Mouse (Mus musculus) adipose tissue, adult 10 weeks (tissue): ENCODE measurements around the gene Cpa1. TPM values are rescaled to one million over a fixed set of nuclear protein-coding genes. Genes with fewer than 3 reads are reported as not detected.

Source experiments
- polyA plus RNA-seq: library from polyadenylated mRNA; stranded (reverse); fragments of 350-450 nt; fragmentation: Illumina TruSeq; extraction: RNeasy Lipid Tissue Mini Kit (QIAGEN cat#74804); gene quantifications from one replicate; pipeline ENCODE4 v1.2.3, GENCODE M21; 2014; ENCODE audit warnings: low read depth, low replicate concordance

Gene Cpa1
- polyA plus RNA-seq = 0.45 TPM

DNA sequence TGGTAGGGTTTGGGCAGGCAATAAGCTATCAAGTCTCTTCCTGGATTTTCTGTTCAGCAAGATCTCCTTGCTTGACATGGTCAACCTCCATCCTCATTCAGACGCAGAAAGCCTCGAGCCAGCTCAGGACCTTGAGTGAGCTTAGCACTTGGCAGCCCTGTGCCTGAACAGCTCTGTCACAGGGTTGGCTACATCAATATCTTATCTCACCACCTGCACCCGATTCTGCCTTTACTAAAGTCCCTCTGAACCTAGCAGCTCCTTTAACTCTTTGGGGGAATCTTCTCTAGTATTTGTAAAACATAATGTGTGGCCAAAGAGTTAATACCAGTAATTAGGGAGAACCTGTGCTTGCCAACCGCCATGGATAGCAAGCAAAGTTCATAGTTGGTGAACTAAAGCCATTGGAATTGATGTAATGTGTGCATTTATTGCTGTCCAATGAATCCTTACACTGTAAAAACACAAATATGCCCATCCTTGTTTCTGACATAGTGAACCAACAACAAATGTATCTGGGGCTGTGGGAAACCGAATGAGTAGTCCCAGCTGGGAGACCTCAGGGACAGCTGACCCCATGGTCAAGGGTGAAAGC is at the start of gene Cpa1:
TSS of gene Cpa1 (plus strand) at position 545 of the 595 bp plus-strand sequence.

DNA sequence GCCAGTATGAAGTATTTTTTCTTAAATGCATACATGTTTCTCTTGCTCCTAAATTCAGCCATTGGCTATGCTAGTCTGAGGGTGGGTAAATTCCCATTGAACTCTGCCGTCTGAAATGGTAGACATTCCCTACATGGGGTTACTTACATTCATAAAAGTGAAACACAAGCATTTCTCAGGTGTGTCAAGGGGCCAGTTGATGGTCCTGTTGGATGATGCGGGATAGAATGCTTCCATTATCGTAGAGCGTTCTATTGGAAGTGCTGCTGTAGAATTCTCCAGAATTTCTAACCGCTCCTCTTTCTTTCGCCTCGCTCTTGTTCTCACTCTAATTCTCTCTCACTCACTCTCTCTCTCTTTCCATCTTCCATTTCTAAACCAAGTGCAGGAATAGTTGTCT is 28.3 kb upstream of the Cpa1 start, which contains the start of gene Cpa5:
TSS of gene Cpa5 (plus strand) at position 301 of the 400 bp plus-strand sequence.

DNA sequence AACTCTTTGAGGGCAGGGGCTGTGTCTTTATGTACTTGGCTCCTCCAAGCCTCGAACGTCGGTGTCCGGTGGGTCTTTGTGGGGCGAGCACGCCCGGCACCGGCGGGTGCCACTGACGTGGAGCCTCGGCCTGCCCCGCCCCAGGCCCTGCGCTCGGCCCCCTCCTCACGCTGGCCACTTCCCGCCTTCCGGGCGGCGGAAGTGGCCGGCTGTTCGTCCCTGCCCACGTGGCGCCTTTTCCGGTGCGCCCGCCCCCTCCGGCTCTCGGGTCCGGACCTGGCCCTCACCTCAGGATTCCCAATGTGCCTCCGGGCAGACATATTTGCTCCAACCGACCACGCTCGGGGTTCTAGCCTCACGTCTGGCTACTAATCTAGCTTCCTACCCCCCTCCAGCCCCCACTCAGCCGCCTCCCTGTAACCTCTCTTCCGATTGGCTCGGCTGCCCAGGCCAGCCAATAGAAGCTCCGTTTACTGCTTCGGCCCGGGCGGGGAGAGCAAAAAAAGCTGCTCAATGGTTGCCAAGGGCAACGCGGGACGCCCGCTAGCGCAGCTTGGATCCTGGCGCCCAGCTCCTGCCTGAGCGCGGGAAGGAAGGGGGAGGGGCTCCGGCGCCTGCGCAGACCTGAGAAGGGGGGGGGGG is 54.5 kb downstream of the Cpa1 start, which contains the start of gene Cep41:
TSS of gene Cep41 (minus strand) at position 400 of the 642 bp plus-strand sequence.

Other genes with a start within 250 kb of the Cpa1 start
- 14.9 TPM for gene Zc3hc1, start 248.2 kb upstream of the Cpa1 start, polyA plus RNA-seq
- gene Klhdc10, start 237.3 kb upstream of the Cpa1 start, polyA plus RNA-seq = 34.1 TPM
- 18.5 TPM for gene Tmem209, start 129.4 kb upstream of the Cpa1 start, polyA plus RNA-seq
- gene Ssmem1, start 129.4 kb upstream of the Cpa1 start, polyA plus RNA-seq = 6.7 TPM
- gene Cpa2, start 97.6 kb upstream of the Cpa1 start, polyA plus RNA-seq = 1.3 TPM
- gene Cpa4, start 70.8 kb upstream of the Cpa1 start, polyA plus RNA-seq = not detected
- 1.1 TPM for gene Cpa5, start 28.2 kb upstream of the Cpa1 start, polyA plus RNA-seq
- 13.3 TPM for gene Cep41, start 54.5 kb downstream of the Cpa1 start, polyA plus RNA-seq
- gene Mest, start 84.3 kb downstream of the Cpa1 start, polyA plus RNA-seq = 38.0 TPM